Mouse (Mus musculus) cerebellum, adult 2 months (tissue): ENCODE data around the gene Gm42957.

Experiments
- CTCF ChIP-seq: fragments of 200-500 bp; IDR thresholded peaks from 2 replicates; pipeline ENCODE4 v1.5.1; 2011; ENCODE audit warnings: low read depth, mild to moderate bottlenecking, control low read depth, low read length, moderate library complexity, borderline replicate concordance; ENCODE audit not compliant: insufficient read depth
- POLR2A ChIP-seq: fragments of 200-500 bp; IDR thresholded peaks from 2 replicates; pipeline ENCODE4 v1.6.1; 2011; ENCODE audit warnings: low read length, control low read depth, borderline replicate concordance; ENCODE audit not compliant: insufficient read depth

DNA sequence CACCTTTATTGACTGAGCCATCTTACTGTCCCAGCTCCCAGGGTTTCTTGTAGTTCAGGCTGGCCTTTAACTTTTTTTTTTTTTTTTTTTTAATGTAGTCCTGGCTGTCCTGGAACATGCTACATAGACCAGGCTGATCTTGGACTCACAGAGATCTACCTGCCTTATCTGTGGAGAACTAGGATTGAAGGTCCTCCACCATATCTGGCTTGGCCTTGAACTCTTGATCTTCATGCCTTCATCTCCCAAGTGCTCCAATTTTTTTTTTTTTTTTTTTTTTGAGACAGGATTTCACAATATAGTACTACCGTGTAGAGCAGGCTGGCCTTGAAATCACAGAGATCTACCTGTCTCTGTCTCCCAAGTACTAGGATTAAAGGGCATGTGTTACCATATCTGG is 58.3 kb downstream of the Gm42957 start:
- TF ChIP-seq CTCF (no peak), POLR2A (no peak)
